Mouse (Mus musculus) heart, adult 2 months (tissue): Measurements from ENCODE around the gene Pdk2. TPM values are rescaled to one million over a fixed set of nuclear protein-coding genes. Genes with fewer than 3 reads are reported as not detected.

Source experiments
- DNase-seq, 2 experiments: peaks; one replicate each; pipeline ENCODE4 v3.0.0; 2021
- H3K27ac ChIP-seq: fragments of 200-600 bp; 2 replicates; pipeline ENCODE4 v1.8.1; 2022
- H3K27me3 ChIP-seq: fragments of 200-500 bp; 2 replicates; pipeline ENCODE4 v1.6.1; 2012; ENCODE audit warnings: mild to moderate bottlenecking, low read length, inconsistent platforms, mixed read lengths; ENCODE audit not compliant: control insufficient read depth, insufficient read depth
- H3K36me3 ChIP-seq: fragments of 200-500 bp; 2 replicates; pipeline ENCODE4 v1.6.1; 2012; ENCODE audit warnings: low read length, inconsistent platforms; ENCODE audit not compliant: control insufficient read depth, insufficient read depth
- H3K4me1 ChIP-seq: fragments of 200-500 bp; 2 replicates; pipeline ENCODE4 v1.6.1; 2011; ENCODE audit warnings: low read length; ENCODE audit not compliant: control insufficient read depth, insufficient read depth
- H3K4me3 ChIP-seq: fragments of 200-600 bp; 2 replicates; pipeline ENCODE4 v1.8.1; 2022
- H3K79me2 ChIP-seq: fragments of 200-500 bp; replicated peaks from 2 replicates; pipeline ENCODE4 v1.6.1; 2012; ENCODE audit warnings: mild to moderate bottlenecking, inconsistent platforms, low read length, moderate library complexity, mixed read lengths; ENCODE audit not compliant: control insufficient read depth, insufficient read depth
- H3K9ac ChIP-seq: fragments of 200-500 bp; 2 replicates; pipeline ENCODE4 v1.6.1; 2012; ENCODE audit warnings: low read depth, mild to moderate bottlenecking, control low read depth, inconsistent platforms, low read length, mixed read lengths
- CTCF ChIP-seq: fragments of 200-600 bp; IDR thresholded peaks from 2 replicates; pipeline ENCODE4 v1.8.1; 2022; ENCODE audit warnings: antibody characterized with exemption, mild to moderate bottlenecking, moderate library complexity
- EP300 ChIP-seq: fragments of 200-500 bp; IDR thresholded peaks from 2 replicates; pipeline ENCODE4 v1.6.1; 2011; ENCODE audit warnings: low read depth, low read length, control low read depth; ENCODE audit not compliant: insufficient read depth
- POLR2A ChIP-seq: fragments of 200-500 bp; IDR thresholded peaks from 2 replicates; pipeline ENCODE4 v1.6.1; 2011; ENCODE audit warnings: mild to moderate bottlenecking, low read depth, low read length, control low read depth; ENCODE audit not compliant: insufficient read depth
- WGBS: fragments of 180-500 bp; shearing (Covaris S2); methylation state at CpG from one replicate; pipeline ENCODE4 v1.1.7; 2018; 5-methylcytosine and 5-hydroxymethylcytosine counted together
- intact Hi-C: fragments of 180-260 bp; cut with DNase I; formaldehyde crosslinking; loops from one replicate; pipeline ENCODE4 v1.15.1; 2025
- polyA plus RNA-seq: library from polyadenylated mRNA; depleted of rRNA; stranded (reverse); fragments of >200 nt; gene quantifications from 2 replicates; pipeline ENCODE4 v1.2.3, GENCODE M21; 2012
- total RNA-seq, 2 experiments: library from RNA; stranded (reverse); gene quantifications; 2 replicates each; pipeline ENCODE4 v1.2.3; 2021

The Pdk2 gene
- total and polyA plus RNA-seq, 3 experiments: 393 to 592 (median 479) TPM

DNA sequence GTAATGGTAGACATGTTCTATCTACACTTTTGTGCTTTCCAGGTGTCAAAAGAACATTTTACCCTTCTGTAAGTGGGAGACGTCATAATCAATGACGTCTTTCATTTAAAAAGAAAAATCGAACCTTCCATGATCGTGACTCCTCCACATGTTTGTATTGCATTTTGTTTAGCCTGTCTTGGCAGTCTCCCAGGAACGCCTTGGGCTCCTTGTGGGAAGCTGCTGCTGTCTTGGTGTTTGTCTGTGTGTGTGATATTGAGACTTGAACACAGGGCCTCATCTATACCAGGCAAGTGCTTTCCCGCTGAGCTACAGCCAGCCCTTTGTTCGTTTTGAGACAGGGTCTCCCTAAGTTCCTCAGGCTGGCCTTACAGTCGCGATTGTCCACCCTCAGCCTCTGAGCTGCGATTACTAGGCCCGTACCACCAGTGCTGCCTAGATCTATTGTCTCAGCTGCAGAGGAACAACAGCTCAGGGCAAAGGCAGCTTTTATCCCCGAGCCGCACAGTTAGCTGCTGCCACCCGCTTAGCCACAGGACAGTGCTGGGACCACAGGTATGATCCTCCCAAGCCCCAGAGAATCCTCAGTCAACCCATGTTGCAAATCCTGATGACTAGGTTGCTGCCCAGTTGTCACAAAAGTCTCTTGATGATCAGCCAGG lies 2.9 kb downstream of the Pdk2 start:
- TF ChIP-seq CTCF: no peak
- no peak for TF ChIP-seq EP300
- no peak for TF ChIP-seq POLR2A
- Histone ChIP-seq H3K79me2 (peaks cover 1% of the 10 kb centered on the region; the same call in 1 of the 2 replicates), H3K4me3 (no peak overlapping the region), H3K4me1 (no peaks in the 10 kb centered on the region; the same call in 1 of the 2 replicates), H3K27me3 (no peaks in the 10 kb centered on the region), H3K27ac (no peak overlapping the region), H3K9ac (no peak overlapping the region), H3K36me3 (no peaks in the 10 kb centered on the region)
- WGBS: 79% methylated on average over 14 of the region's 14 CpGs
- DNase-seq: no peak
- intact Hi-C loops: no loop called here

- Histone ChIP-seq H3K27ac (no peak overlapping the region), H3K36me3 (no peaks in the 10 kb centered on the region), H3K4me3 (no peak overlapping the region), H3K4me1 (no peaks in the 10 kb centered on the region; the same call in 1 of the 2 replicates), H3K79me2 (peaks cover 1% of the 10 kb centered on the region; the same call in 1 of the 2 replicates), H3K9ac (no peak overlapping the region), H3K27me3 (no peaks in the 10 kb centered on the region)
- no peak for DNase-seq
- TF ChIP-seq CTCF (no peak), POLR2A (no peak), EP300 (no peak)
- intact Hi-C loops: no loop called here
- WGBS: 79% methylated on average over 6 of the region's 6 CpGs
These were observed 3.8 kb downstream of the Pdk2 start for GRCm38 (mm10) chr11:95037306-95037705.

- Histone ChIP-seq H3K27ac (no peak overlapping the region), H3K27me3 (no peaks in the 10 kb centered on the region), H3K36me3 (no peaks in the 10 kb centered on the region), H3K79me2 (peaks cover 1% of the 10 kb centered on the region; the same call in 1 of the 2 replicates), H3K4me1 (no peaks in the 10 kb centered on the region; the same call in 1 of the 2 replicates), H3K9ac (no peak overlapping the region), H3K4me3 (no peak overlapping the region)
- intact Hi-C loops: no loop called here
- TF ChIP-seq EP300 (no peak), CTCF (no peak), POLR2A (no peak)
- DNase-seq: no peak
- 94% methylated on average over 5 of the region's 5 CpGs for WGBS
These were observed 4.6 kb downstream of the Pdk2 start for GRCm38 (mm10) chr11:95036521-95036920.

DNA sequence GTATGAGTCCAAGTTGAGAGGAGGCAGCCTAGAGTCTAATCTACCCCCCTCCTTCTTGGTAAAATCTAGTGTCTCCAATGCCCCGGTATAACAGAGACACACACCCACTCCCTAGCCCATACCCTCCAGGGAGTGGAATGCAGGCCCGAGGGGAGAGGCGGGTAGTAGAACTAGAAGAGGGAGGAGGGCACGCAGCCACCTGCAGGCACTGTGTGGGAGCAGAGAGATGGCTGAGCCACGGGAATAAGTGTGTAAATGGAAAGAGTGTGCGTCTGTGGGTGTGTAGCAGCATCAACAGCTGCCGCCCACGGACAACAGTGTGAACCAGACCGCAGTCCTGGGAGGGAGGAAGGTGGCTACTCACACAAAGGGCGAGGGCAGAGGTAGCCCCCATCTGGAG lies 6.3 kb downstream of the Pdk2 start:
- H3K36me3 ChIP-seq: no peaks in the 10 kb centered on the region
- DNase-seq: no peak
- intact Hi-C loops: loop anchor here (2.0 kb wide), 1 partner anchor 56 kb away; no protein-coding TSS in a partner anchor
- H3K4me1 ChIP-seq: no peaks in the 10 kb centered on the region; the same call in 1 of the 2 replicates
- H3K27ac ChIP-seq: no peak overlapping the region
- H3K9ac ChIP-seq: no peak overlapping the region; the same call in 1 of the 2 replicates
- WGBS: 65% methylated on average over 10 of the region's 10 CpGs
- H3K4me3 ChIP-seq: no peak overlapping the region
- peaks cover 1% of the 10 kb centered on the region; the same call in 1 of the 2 replicates for H3K79me2 ChIP-seq
- no peaks in the 10 kb centered on the region for H3K27me3 ChIP-seq
- TF ChIP-seq CTCF: no peak

- Histone ChIP-seq H3K36me3 (no peaks in the 10 kb centered on the region), H3K79me2 (no peaks in the 10 kb centered on the region), H3K9ac (no peak overlapping the region), H3K4me3 (no peak overlapping the region), H3K4me1 (no peaks in the 10 kb centered on the region), H3K27ac (no peak overlapping the region), H3K27me3 (no peaks in the 10 kb centered on the region)
- 51% methylated on average over 14 of the region's 14 CpGs for WGBS
- DNase-seq: no peak
- intact Hi-C loops: loop anchor here (2.0 kb wide), 1 partner anchor 55 kb away; no protein-coding TSS in a partner anchor
- TF ChIP-seq CTCF: no peak
- TF ChIP-seq EP300: no peak
- TF ChIP-seq POLR2A: no peak
These were observed 7.5 kb downstream of the Pdk2 start for GRCm38 (mm10) chr11:95033617-95034016.

DNA sequence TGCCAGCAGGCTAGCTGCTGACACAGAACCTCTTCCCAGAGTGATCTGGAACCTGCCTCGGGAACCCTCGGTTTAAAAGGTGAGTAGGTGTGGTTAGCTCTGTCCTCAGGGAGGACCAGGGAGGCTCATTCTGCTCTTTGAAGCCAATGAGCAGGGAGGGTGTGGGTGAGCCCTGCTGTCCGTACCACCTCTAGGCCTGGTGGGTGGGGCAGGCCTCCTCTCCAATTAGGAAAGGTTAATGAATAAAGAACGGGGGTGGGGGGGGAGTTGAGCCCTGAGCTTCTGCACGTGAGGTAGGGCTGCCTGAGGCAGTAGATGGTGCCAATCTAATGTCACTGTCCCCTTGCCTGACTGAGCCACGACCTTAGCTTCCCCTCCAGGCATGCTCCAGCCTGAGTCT lies 8.2 kb downstream of the Pdk2 start:
- no peak overlapping the region for H3K9ac ChIP-seq
- TF ChIP-seq EP300: no peak
- TF ChIP-seq CTCF: no peak
- no peak for TF ChIP-seq POLR2A
- intact Hi-C loops: no loop called here
- H3K4me1 ChIP-seq: no peaks in the 10 kb centered on the region
- H3K27ac ChIP-seq: no peak overlapping the region
- H3K4me3 ChIP-seq: no peak overlapping the region
- H3K79me2 ChIP-seq: no peaks in the 10 kb centered on the region
- H3K36me3 ChIP-seq: no peaks in the 10 kb centered on the region
- no peaks in the 10 kb centered on the region for H3K27me3 ChIP-seq
- WGBS: 41% methylated on average over 6 of the region's 6 CpGs
- no peak for DNase-seq
